Mouse (Mus musculus) stomach, postnatal 0 days (tissue): ENCODE results near the gene Mpp2.

Experiments
- CTCF ChIP-seq: IDR thresholded peaks from 2 replicates; pipeline ENCODE4 v1.5.1; 2016; ENCODE audit warnings: antibody characterized with exemption, low read depth, mild to moderate bottlenecking, moderate library complexity
- EP300 ChIP-seq: optimal IDR thresholded peaks from 2 replicates; pipeline ENCODE3; 2016; ENCODE audit warnings: antibody characterized with exemption

GRCm38 (mm10) chr11:102029304-102029703 is 59.0 kb downstream of the Mpp2 start:
- TF ChIP-seq CTCF (no peak), EP300 (no peak)
